Mouse (Mus musculus): ENCODE data around the gene Sos1. TPM values are rescaled to one million over a fixed set of nuclear protein-coding genes. Genes with fewer than 3 reads are reported as not detected.

Gene Sos1
- polyA plus RNA-seq, 1 experiment from 2014 or later: 9.1 TPM

DNA sequence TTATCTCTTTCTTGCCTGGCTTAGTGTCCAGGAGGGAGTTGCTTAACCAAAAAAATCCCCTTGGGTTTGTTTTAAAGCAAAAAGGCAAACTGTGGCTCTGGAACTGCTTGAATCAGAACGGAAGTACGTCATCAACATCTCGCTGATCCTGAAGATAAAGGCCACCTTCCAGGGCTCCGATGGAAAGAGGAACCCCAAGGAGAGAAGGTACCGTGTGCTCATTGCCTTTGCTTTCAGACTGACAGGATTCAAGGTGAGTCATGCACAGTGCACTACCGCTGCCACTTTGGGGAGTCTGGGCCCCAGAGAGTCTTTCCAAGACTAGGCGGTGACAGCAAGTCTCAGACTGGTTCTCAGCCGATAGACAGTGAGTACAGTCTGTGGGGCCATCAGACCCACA is 120.0 kb downstream of the Sos1 start:
- Histone ChIP-seq H3K4me2 (ENCODE audit: low read depth, low read length) (no peak overlapping the region), H3K4me1 (ENCODE audit: control insufficient read depth, insufficient read depth, low read length) (no peaks in the 10 kb centered on the region), H3K27me3 (ENCODE audit: control insufficient read depth, insufficient read depth, low read length) (no peaks in the 10 kb centered on the region), H3K9ac (replicated peaks; ENCODE audit: low read length) (no peak overlapping the region), H3K4me3 (ENCODE audit: low read depth, low read length) (no peak overlapping the region), H3K36me3 (replicated peaks; ENCODE audit: control insufficient read depth, insufficient read depth, low read depth, low read length) (no peaks in the 10 kb centered on the region), H3K27ac (replicated peaks; ENCODE audit: low read depth, low read length) (no peak overlapping the region), H3K9me3 (replicated peaks; ENCODE audit: control insufficient read depth, low read length) (no peaks in the 10 kb centered on the region)
- WGBS: 84% methylated on average over 8 of the region's 8 CpGs
- DNase-seq (ENCODE audit: low spot score) (no peak), ATAC-seq (replicated peaks; ENCODE audit: insufficient number of reproducible peaks, low FRiP score, low TSS enrichment, low read depth) (no peak)

DNA sequence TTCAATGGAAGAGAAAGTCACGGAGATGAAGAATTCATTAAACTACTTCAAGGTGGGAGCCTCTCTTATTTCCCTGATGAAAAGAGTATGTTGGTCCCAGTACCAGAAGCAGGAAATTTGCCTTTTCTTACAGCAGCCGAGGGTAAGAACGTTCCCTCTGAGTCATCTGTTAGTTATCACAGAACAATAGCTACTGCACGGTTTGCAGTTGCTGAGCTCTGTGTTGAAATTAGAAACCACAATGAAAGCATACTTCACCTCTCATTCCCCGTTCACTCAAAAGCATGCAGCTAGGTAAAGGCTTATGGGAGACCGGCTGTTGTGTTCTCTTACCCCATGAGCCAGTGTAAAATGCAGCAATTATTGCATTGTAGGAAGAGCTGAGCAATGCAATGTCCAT is 133.0 kb downstream of the Sos1 start:
- no peak overlapping the region for H3K9ac ChIP-seq (replicated peaks; ENCODE audit: low read length)
- no peak overlapping the region for H3K4me2 ChIP-seq (ENCODE audit: low read depth, low read length)

DNA sequence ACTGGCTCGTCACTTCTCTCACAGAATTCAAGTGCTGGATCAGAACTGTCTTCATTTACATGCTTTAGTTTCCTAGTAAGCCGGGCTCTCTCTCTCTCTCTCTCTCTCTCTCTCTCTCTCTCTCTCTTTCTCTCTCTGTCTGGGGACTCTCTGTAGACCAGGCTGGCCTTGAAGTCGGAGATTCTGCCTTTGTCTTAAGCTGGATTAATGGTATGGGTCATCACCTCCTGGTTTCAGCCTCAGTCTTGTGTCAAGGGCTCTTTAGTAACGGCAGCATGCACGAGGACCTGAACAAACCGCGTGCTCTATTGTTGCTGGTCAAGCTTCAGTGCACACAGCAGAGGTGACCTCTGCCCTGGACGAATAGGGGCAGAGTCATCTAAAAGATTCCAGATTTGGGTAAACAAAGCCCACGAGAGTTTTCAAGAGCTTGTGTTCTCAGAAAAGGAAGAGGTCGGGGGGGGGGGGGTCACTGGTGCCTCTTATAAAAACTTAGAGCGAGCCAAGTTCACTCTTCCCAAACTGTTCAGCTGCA is 133.6 kb downstream of the Sos1 start:
- Histone ChIP-seq H3K4me3 (ENCODE audit: low read depth, low read length) (no peak overlapping the region), H3K27me3 (ENCODE audit: control insufficient read depth, insufficient read depth, low read length) (no peaks in the 10 kb centered on the region), H3K4me1 (ENCODE audit: control insufficient read depth, insufficient read depth, low read length) (no peaks in the 10 kb centered on the region), H3K9me3 (replicated peaks; ENCODE audit: control insufficient read depth, low read length) (no peaks in the 10 kb centered on the region), H3K4me2 (ENCODE audit: low read depth, low read length) (no peak overlapping the region), H3K9ac (replicated peaks; ENCODE audit: low read length) (no peak overlapping the region), H3K27ac (replicated peaks; ENCODE audit: low read depth, low read length) (no peak overlapping the region), H3K36me3 (replicated peaks; ENCODE audit: control insufficient read depth, insufficient read depth, low read depth, low read length) (no peaks in the 10 kb centered on the region)
- ATAC-seq (replicated peaks; ENCODE audit: insufficient number of reproducible peaks, low FRiP score, low TSS enrichment, low read depth) (no peak), DNase-seq (ENCODE audit: low spot score) (peak; percentile 4)
- 34% methylated on average over 11 of the region's 11 CpGs for WGBS

More for the DNA sequence above, 133.0 kb downstream of the Sos1 start:
- Histone ChIP-seq H3K9me3 (replicated peaks; ENCODE audit: control insufficient read depth, low read length) (no peaks in the 10 kb centered on the region), H3K4me3 (ENCODE audit: low read depth, low read length) (no peak overlapping the region), H3K36me3 (replicated peaks; ENCODE audit: control insufficient read depth, insufficient read depth, low read depth, low read length) (no peaks in the 10 kb centered on the region), H3K27ac (replicated peaks; ENCODE audit: low read depth, low read length) (peak overlapping the region; percentile 35; the same call in 1 of the 2 replicates), H3K4me1 (ENCODE audit: control insufficient read depth, insufficient read depth, low read length) (no peaks in the 10 kb centered on the region), H3K27me3 (ENCODE audit: control insufficient read depth, insufficient read depth, low read length) (no peaks in the 10 kb centered on the region)
- WGBS: 29% methylated on average over 6 of the region's 6 CpGs
- DNase-seq (ENCODE audit: low spot score) (peak; percentile 45), ATAC-seq (replicated peaks; ENCODE audit: insufficient number of reproducible peaks, low FRiP score, low TSS enrichment, low read depth) (no peak; the same call in 1 of the 2 replicates)

DNA sequence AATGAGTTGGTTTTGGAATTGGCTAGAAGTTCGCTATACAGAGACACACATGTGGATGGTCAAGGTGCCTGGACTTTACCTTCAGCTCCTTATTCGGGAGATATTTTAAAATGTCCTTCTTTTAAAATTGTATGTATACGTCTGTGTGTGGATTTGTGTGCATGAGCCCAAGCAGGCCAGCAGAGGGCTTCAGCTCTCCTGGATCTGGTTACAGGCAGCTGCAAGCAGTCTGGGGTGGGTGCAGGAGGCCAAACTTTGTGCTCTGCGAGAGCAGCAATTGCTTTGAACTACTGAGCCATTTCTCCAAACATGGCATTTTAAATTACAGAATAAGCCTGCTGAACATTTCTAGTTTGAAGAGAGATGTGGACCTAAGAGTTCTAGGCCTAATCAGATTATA is 135.0 kb downstream of the Sos1 start:
- WGBS: 75% methylated on average over 4 of the region's 4 CpGs

More for the DNA sequence above, 135.0 kb downstream of the Sos1 start:
- Histone ChIP-seq H3K4me2 (ENCODE audit: low read depth, low read length) (no peak overlapping the region), H3K36me3 (replicated peaks; ENCODE audit: control insufficient read depth, insufficient read depth, low read depth, low read length) (no peaks in the 10 kb centered on the region), H3K4me1 (ENCODE audit: control insufficient read depth, insufficient read depth, low read length) (no peaks in the 10 kb centered on the region), H3K9ac (replicated peaks; ENCODE audit: low read length) (no peak overlapping the region), H3K9me3 (replicated peaks; ENCODE audit: control insufficient read depth, low read length) (no peaks in the 10 kb centered on the region), H3K27me3 (ENCODE audit: control insufficient read depth, insufficient read depth, low read length) (no peaks in the 10 kb centered on the region), H3K4me3 (ENCODE audit: low read depth, low read length) (no peak overlapping the region), H3K27ac (replicated peaks; ENCODE audit: low read depth, low read length) (no peak overlapping the region)
- ATAC-seq (replicated peaks; ENCODE audit: insufficient number of reproducible peaks, low FRiP score, low TSS enrichment, low read depth): no peak
- peak; percentile 44 for DNase-seq (ENCODE audit: low spot score)

Other genes starting within 250 kb of the Sos1 start
- gene Morn2, start 190.2 kb downstream of the Sos1 start, polyA plus RNA-seq (2014; fragmentation: Nextera tagmentation; extraction: Ambion mirVana): 22.4 and 26.1 TPM in 2 replicates
- gene Dhx57, start 190.0 kb downstream of the Sos1 start, polyA plus RNA-seq (2014; fragmentation: Nextera tagmentation; extraction: Ambion mirVana): 19.1 and 20.8 TPM in 2 replicates
- gene Arhgef33, start 173.0 kb downstream of the Sos1 start, polyA plus RNA-seq (2014; fragmentation: Nextera tagmentation; extraction: Ambion mirVana): 0.72 and 1.1 TPM in 2 replicates
- gene Gm10190, start 106.9 kb downstream of the Sos1 start, polyA plus RNA-seq (2014; fragmentation: Nextera tagmentation; extraction: Ambion mirVana): 1.6 and 2.2 TPM in 2 replicates
- 1.4 and 1.9 TPM in 2 replicates for gene Cdkl4, start 97.4 kb upstream of the Sos1 start, polyA plus RNA-seq (2014; fragmentation: Nextera tagmentation; extraction: Ambion mirVana)
- 30.6 and 33.0 TPM in 2 replicates for gene Map4k3, start 248.0 kb upstream of the Sos1 start, polyA plus RNA-seq (2014; fragmentation: Nextera tagmentation; extraction: Ambion mirVana)